Mouse (Mus musculus) liver, adult 10 weeks (tissue): Measurements from ENCODE around the gene Acat3. TPM values are rescaled to one million over a fixed set of nuclear protein-coding genes. Genes with fewer than 3 reads are reported as not detected.

Experiments used
- polyA plus RNA-seq: library from polyadenylated mRNA; stranded (reverse); fragments of 350-450 nt; fragmentation: Illumina TruSeq; extraction: RNeasy Lipid Tissue Mini Kit (QIAGEN cat#74804); gene quantifications from one replicate; pipeline ENCODE4 v1.2.3, GENCODE M21; 2014; ENCODE audit warnings: low read depth, low replicate concordance

Acat3 gene
- polyA plus RNA-seq: 353 TPM

GRCm38 (mm10) chr17:12940151-12940805, at the start of gene Acat3:
Gene Acat3 (minus strand): TSS chr17:12940600.

DNA sequence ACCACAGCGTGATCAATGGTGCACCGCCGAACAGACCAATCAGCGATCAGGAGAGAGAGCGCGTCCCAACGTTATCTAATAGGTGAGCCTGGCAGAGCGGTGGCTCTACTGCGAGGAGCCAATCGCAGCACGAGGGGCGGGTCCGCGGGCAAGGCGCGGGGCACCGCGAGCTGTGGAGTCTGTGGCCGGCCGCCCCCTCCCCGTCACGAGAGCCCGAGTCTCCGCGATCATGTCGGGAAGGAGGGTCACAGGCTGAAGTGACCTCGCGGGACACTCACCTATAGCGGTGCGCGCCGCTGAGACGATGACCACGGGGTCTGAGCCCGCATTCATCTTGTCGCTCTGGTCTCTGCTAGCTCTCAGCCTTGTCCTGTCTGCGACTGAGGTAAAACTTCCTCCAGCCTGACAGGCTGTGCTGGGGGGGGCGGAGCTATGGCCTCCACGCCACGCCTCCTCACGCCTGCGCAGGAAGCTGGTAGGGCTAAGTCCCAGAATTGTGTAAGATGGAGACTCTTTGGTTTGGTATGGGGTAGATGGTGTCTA, 20.0 kb upstream of the Acat3 start, which contains the start of gene Acat2:
Acat2 (minus strand) TSS at position 417 of the 543 bp plus-strand sequence.

GRCm38 (mm10) chr17:12915881-12916583, 24.4 kb downstream of the Acat3 start, which contains the start of gene Mrpl18:
Gene Mrpl18 (minus strand): TSS chr17:12916345.

GRCm38 (mm10) chr17:12915488-12915880, 24.9 kb downstream of the Acat3 start, which contains the start of gene Tcp1:
Gene Tcp1 (plus strand): TSS chr17:12915701.

GRCm38 (mm10) chr17:12909361-12910280, 30.8 kb downstream of the Acat3 start, which contains the start of gene Pnldc1:
Gene Pnldc1 (minus strand): TSS chr17:12910230.

DNA sequence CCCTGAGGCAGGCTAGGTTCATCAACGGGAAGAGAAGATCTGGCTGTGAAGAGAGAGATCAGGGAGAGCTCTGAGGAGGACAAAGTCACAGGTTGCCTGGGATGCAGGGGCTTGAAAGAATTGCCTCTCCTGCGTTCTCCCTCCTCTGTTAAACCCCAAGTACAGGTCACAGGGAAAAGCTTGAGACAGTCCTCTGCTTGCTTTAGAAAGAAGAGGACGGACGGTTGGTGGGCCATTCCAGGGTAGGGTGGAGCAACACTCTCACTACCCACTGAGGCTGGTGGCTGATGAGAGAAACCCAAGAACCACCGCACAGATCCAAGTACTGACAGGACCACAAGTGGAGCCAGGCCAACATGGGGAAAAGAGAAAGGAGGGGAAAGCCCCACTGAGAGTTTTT, 64.7 kb downstream of the Acat3 start, which contains the start of gene Mrgprh:
Mrgprh (plus strand) TSS at position 301 of the 400 bp plus-strand sequence.

Other genes starting within 250 kb of the Acat3 start
- 3.4 TPM for gene Igf2r, start 170.9 kb downstream of the Acat3 start, polyA plus RNA-seq
- not detected for gene Mas1, start 72.5 kb downstream of the Acat3 start, polyA plus RNA-seq
- not detected for gene Mrgprh, start 64.6 kb downstream of the Acat3 start, polyA plus RNA-seq
- gene Pnldc1, start 30.4 kb downstream of the Acat3 start, polyA plus RNA-seq: not detected
- gene Tcp1, start 24.9 kb downstream of the Acat3 start, polyA plus RNA-seq: 209 TPM
- gene Mrpl18, start 24.3 kb downstream of the Acat3 start, polyA plus RNA-seq: 88.3 TPM
- gene Acat2, start 20.1 kb upstream of the Acat3 start, polyA plus RNA-seq: 81.3 TPM
- gene Wtap, start 53.6 kb upstream of the Acat3 start, polyA plus RNA-seq: 55.4 TPM
- gene Sod2, start 66.2 kb upstream of the Acat3 start, polyA plus RNA-seq: 170 TPM
- not detected for gene Gpr31b, start 111.7 kb upstream of the Acat3 start, polyA plus RNA-seq
- 0.26 TPM for gene Tcp10b, start 120.5 kb upstream of the Acat3 start, polyA plus RNA-seq
- not detected for gene Unc93a, start 191.2 kb upstream of the Acat3 start, polyA plus RNA-seq